Mouse (Mus musculus): ENCODE data around the gene Retnlb.

GRCm38 (mm10) chr16:48769183-48769582, 47.5 kb upstream of the Retnlb start:
- no peak for TF ChIP-seq CTCF (IDR thresholded peaks at IDR 0.05; ENCODE audit: low read depth, low read length)
- TF ChIP-seq POLR2A (IDR thresholded peaks at IDR 0.05; ENCODE audit: insufficient read depth, low read length): no peak

All from ES-Bruce4 (cell line).